Mouse (Mus musculus): Measurements from ENCODE around the gene Dus3l. TPM values are rescaled to one million over a fixed set of nuclear protein-coding genes. Genes with fewer than 3 reads are reported as not detected.
A peak's percentile ranks its signal among the peaks of the same experiment; 100 is the strongest.

Dus3l gene
- polyA plus RNA-seq, 1 experiment from 2014 or later: 45.6 TPM

- Histone ChIP-seq H3K9ac (ENCODE audit: low read length) (no peak overlapping the region), H3K36me3 (ENCODE audit: control insufficient read depth, insufficient read depth, low read length) (no peaks in the 10 kb centered on the region), H3K27ac (ENCODE audit: low read depth) (no peak overlapping the region), H3K27me3 (replicated peaks; ENCODE audit: control insufficient read depth, insufficient read depth, low read length) (peaks cover 31% of the 10 kb centered on the region), H3K9me3 (ENCODE audit: control insufficient read depth, low read length) (no peaks in the 10 kb centered on the region), H3K4me3 (ENCODE audit: low read depth, low read length) (no peak overlapping the region), H3K4me2 (ENCODE audit: low read length) (no peak overlapping the region), H3K4me1 (replicated peaks; ENCODE audit: control insufficient read depth, insufficient read depth, low read length) (peaks cover 21% of the 10 kb centered on the region)
- WGBS: 58% methylated on average over 7 of the region's 7 CpGs
- no peak for DNase-seq (ENCODE audit: low spot score)
- no peak for ATAC-seq (replicated peaks; ENCODE audit: low FRiP score, low TSS enrichment, low read depth)
Observed at GRCm38 (mm10) chr17:56759261-56759660, 5.3 kb upstream of the Dus3l start.

GRCm38 (mm10) chr17:56761077-56761476 lies 3.5 kb upstream of the Dus3l start:
- Histone ChIP-seq H3K4me2 (ENCODE audit: low read length) (no peak overlapping the region), H3K36me3 (ENCODE audit: control insufficient read depth, insufficient read depth, low read length) (no peaks in the 10 kb centered on the region), H3K27me3 (replicated peaks; ENCODE audit: control insufficient read depth, insufficient read depth, low read length) (peaks cover 13% of the 10 kb centered on the region), H3K4me1 (replicated peaks; ENCODE audit: control insufficient read depth, insufficient read depth, low read length) (peaks cover 26% of the 10 kb centered on the region), H3K9me3 (ENCODE audit: control insufficient read depth, low read length) (no peaks in the 10 kb centered on the region), H3K9ac (ENCODE audit: low read length) (no peak overlapping the region), H3K27ac (ENCODE audit: low read depth) (no peak overlapping the region), H3K4me3 (ENCODE audit: low read depth, low read length) (no peak overlapping the region)
- 62% methylated on average over 3 of the region's 3 CpGs for WGBS
- ATAC-seq (replicated peaks; ENCODE audit: low FRiP score, low TSS enrichment, low read depth) (no peak), DNase-seq (ENCODE audit: low spot score) (no peak)

GRCm38 (mm10) chr17:56761991-56762410 lies 2.6 kb upstream of the Dus3l start:
- DNase-seq (ENCODE audit: low spot score) (peak; percentile 94), ATAC-seq (replicated peaks; ENCODE audit: low FRiP score, low TSS enrichment, low read depth) (peak; percentile 16)
- peak overlapping the region; percentile 35 for H3K27ac ChIP-seq (ENCODE audit: low read depth)
- H3K27me3 ChIP-seq (replicated peaks; ENCODE audit: control insufficient read depth, insufficient read depth, low read length): peaks cover 4% of the 10 kb centered on the region; the same call in 1 of the 2 replicates
- WGBS: under 1% methylated on average over 28 of the region's 28 CpGs
- peak overlapping the region; percentile 43 for H3K4me3 ChIP-seq (ENCODE audit: low read depth, low read length)
- no peaks in the 10 kb centered on the region for H3K9me3 ChIP-seq (ENCODE audit: control insufficient read depth, low read length)
- peaks cover 3% of the 10 kb centered on the region; the same call in 1 of the 2 replicates for H3K36me3 ChIP-seq (ENCODE audit: control insufficient read depth, insufficient read depth, low read length)
- peak overlapping the region; percentile 49 for H3K9ac ChIP-seq (ENCODE audit: low read length)
- H3K4me2 ChIP-seq (ENCODE audit: low read length): peak overlapping the region; percentile 68
- peaks cover 26% of the 10 kb centered on the region for H3K4me1 ChIP-seq (replicated peaks; ENCODE audit: control insufficient read depth, insufficient read depth, low read length)

- DNase-seq (ENCODE audit: low spot score) (peak; percentile 78), ATAC-seq (replicated peaks; ENCODE audit: low FRiP score, low TSS enrichment, low read depth) (no peak)
- Histone ChIP-seq H3K4me1 (replicated peaks; ENCODE audit: control insufficient read depth, insufficient read depth, low read length) (peaks cover 20% of the 10 kb centered on the region), H3K36me3 (ENCODE audit: control insufficient read depth, insufficient read depth, low read length) (peaks cover 14% of the 10 kb centered on the region), H3K27ac (ENCODE audit: low read depth) (peak overlapping the region; percentile 35), H3K4me3 (ENCODE audit: low read depth, low read length) (no peak overlapping the region), H3K27me3 (replicated peaks; ENCODE audit: control insufficient read depth, insufficient read depth, low read length) (no peaks in the 10 kb centered on the region), H3K9ac (ENCODE audit: low read length) (no peak overlapping the region), H3K9me3 (ENCODE audit: control insufficient read depth, low read length) (no peaks in the 10 kb centered on the region), H3K4me2 (ENCODE audit: low read length) (peak overlapping the region; percentile 68; the same call in 1 of the 2 replicates)
- WGBS: 46% methylated on average over 27 of the region's 27 CpGs
Observed at GRCm38 (mm10) chr17:56762769-56763731, 1.5 kb upstream of the Dus3l start.

GRCm38 (mm10) chr17:56763741-56764250 lies 761 bp upstream of the Dus3l start:
- H3K36me3 ChIP-seq (ENCODE audit: control insufficient read depth, insufficient read depth, low read length): peaks cover 21% of the 10 kb centered on the region
- H3K27ac ChIP-seq (ENCODE audit: low read depth): no peak overlapping the region; the same call in 1 of the 2 replicates
- DNase-seq (ENCODE audit: low spot score) (no peak), ATAC-seq (replicated peaks; ENCODE audit: low FRiP score, low TSS enrichment, low read depth) (no peak)
- H3K4me2 ChIP-seq (ENCODE audit: low read length): peak overlapping the region; percentile 67
- no peaks in the 10 kb centered on the region for H3K27me3 ChIP-seq (replicated peaks; ENCODE audit: control insufficient read depth, insufficient read depth, low read length)
- no peaks in the 10 kb centered on the region for H3K9me3 ChIP-seq (ENCODE audit: control insufficient read depth, low read length)
- peaks cover 19% of the 10 kb centered on the region for H3K4me1 ChIP-seq (replicated peaks; ENCODE audit: control insufficient read depth, insufficient read depth, low read length)
- WGBS: 82% methylated on average over 8 of the region's 8 CpGs
- H3K9ac ChIP-seq (ENCODE audit: low read length): no peak overlapping the region
- peak overlapping the region; percentile 71 for H3K4me3 ChIP-seq (ENCODE audit: low read depth, low read length)

- ATAC-seq (replicated peaks; ENCODE audit: low FRiP score, low TSS enrichment, low read depth) (no peak), DNase-seq (ENCODE audit: low spot score) (no peak)
- H3K27me3 ChIP-seq (replicated peaks; ENCODE audit: control insufficient read depth, insufficient read depth, low read length): no peaks in the 10 kb centered on the region
- H3K36me3 ChIP-seq (ENCODE audit: control insufficient read depth, insufficient read depth, low read length): peaks cover 38% of the 10 kb centered on the region
- peak overlapping the region; percentile 67 for H3K4me2 ChIP-seq (ENCODE audit: low read length)
- H3K27ac ChIP-seq (ENCODE audit: low read depth): 0 out of 2 replicates have a peak overlapping the region, but pooled peaks have one; percentile 89
- peaks cover 19% of the 10 kb centered on the region for H3K4me1 ChIP-seq (replicated peaks; ENCODE audit: control insufficient read depth, insufficient read depth, low read length)
- H3K4me3 ChIP-seq (ENCODE audit: low read depth, low read length): peak overlapping the region; percentile 71
- no peaks in the 10 kb centered on the region for H3K9me3 ChIP-seq (ENCODE audit: control insufficient read depth, low read length)
- WGBS: 57% methylated on average over 12 of the region's 12 CpGs
- peak overlapping the region; percentile 80 for H3K9ac ChIP-seq (ENCODE audit: low read length)
Observed at GRCm38 (mm10) chr17:56765431-56765830, 874 bp downstream of the Dus3l start.

- Histone ChIP-seq H3K4me2 (ENCODE audit: low read length) (no peak overlapping the region), H3K9ac (ENCODE audit: low read length) (no peak overlapping the region), H3K36me3 (ENCODE audit: control insufficient read depth, insufficient read depth, low read length) (peaks cover 49% of the 10 kb centered on the region), H3K4me3 (ENCODE audit: low read depth, low read length) (no peak overlapping the region), H3K4me1 (replicated peaks; ENCODE audit: control insufficient read depth, insufficient read depth, low read length) (peaks cover 19% of the 10 kb centered on the region), H3K27ac (ENCODE audit: low read depth) (no peak overlapping the region), H3K9me3 (ENCODE audit: control insufficient read depth, low read length) (no peaks in the 10 kb centered on the region), H3K27me3 (replicated peaks; ENCODE audit: control insufficient read depth, insufficient read depth, low read length) (no peaks in the 10 kb centered on the region)
- ATAC-seq (replicated peaks; ENCODE audit: low FRiP score, low TSS enrichment, low read depth) (no peak), DNase-seq (ENCODE audit: low spot score) (no peak)
- WGBS: 96% methylated on average over 27 of the region's 27 CpGs
Observed at GRCm38 (mm10) chr17:56766631-56767405, 2.3 kb downstream of the Dus3l start.

- no peaks in the 10 kb centered on the region for H3K27me3 ChIP-seq (replicated peaks; ENCODE audit: control insufficient read depth, insufficient read depth, low read length)
- ATAC-seq (replicated peaks; ENCODE audit: low FRiP score, low TSS enrichment, low read depth): no peak
- peaks cover 14% of the 10 kb centered on the region for H3K4me1 ChIP-seq (replicated peaks; ENCODE audit: control insufficient read depth, insufficient read depth, low read length)
- 95% methylated on average over 29 of the region's 29 CpGs for WGBS
- H3K4me3 ChIP-seq (ENCODE audit: low read depth, low read length): no peak overlapping the region
- DNase-seq (ENCODE audit: low spot score): no peak
- H3K9me3 ChIP-seq (ENCODE audit: control insufficient read depth, low read length): no peaks in the 10 kb centered on the region
- peaks cover 49% of the 10 kb centered on the region for H3K36me3 ChIP-seq (ENCODE audit: control insufficient read depth, insufficient read depth, low read length)
- no peak overlapping the region for H3K9ac ChIP-seq (ENCODE audit: low read length)
- no peak overlapping the region for H3K4me2 ChIP-seq (ENCODE audit: low read length)
- H3K27ac ChIP-seq (ENCODE audit: low read depth): no peak overlapping the region
Observed at GRCm38 (mm10) chr17:56767531-56768135, 3.1 kb downstream of the Dus3l start.

All from intestine, embryonic 14.5 days (tissue).